Mouse (Mus musculus) skeletal muscle tissue, adult 2 months (tissue): ENCODE results near the gene Taar8a.
"Not testable (repeated sequence)": the region's sequence is repeated elsewhere in the genome, so short reads cannot be mapped to it uniquely, and the experiment has no call there.

Experiments used
- DNase-seq: peaks from one replicate; pipeline ENCODE4 v3.0.0-alpha.2; 2012; ENCODE audit warnings: low read depth, low spot score

Gene Taar8a

DNA sequence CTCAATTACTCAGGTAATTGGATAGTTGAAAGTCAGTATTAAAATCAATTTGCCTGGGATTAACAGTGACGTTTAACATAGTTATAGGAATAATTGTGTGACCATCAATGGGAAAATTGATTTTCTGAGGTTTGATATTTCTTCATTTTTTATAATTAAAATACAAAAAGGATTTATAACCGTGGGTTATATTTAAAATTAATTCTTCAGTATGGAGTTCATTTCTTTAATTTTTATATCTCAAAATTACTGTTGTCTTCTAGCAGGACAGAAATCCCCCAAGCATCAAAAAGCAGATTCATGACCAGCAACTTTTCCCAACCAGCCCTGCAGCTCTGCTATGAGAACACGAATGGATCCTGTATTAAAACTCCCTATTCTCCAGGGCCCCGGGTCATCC is at the start of gene Taar8a:
Gene Taar8a, plus strand, starts transcription at position 301 of the 400 bp plus-strand sequence.
- DNase-seq = not testable (repeated sequence)

DNA sequence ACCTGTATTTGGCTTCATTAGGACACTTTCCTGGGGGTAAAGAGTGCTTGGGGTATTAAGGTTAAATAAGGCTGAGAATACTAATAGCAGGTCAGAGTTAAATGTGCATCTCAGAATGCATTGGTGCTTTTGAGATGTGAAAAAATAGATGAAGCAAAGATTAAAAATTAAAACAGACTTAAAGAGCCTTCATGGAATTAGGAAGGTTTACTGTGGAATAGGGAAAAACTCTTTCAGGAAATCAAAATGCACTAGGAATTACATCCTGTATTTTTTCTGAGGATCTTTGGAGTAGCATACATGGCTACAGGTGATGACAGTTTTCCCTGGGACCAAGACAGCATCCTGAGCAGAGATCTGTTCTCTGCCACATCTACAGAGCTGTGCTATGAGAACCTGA is 49.4 kb upstream of the Taar8a start, which contains the start of gene Taar7d:
Gene Taar7d, plus strand, starts transcription at position 301 of the 400 bp plus-strand sequence.
- no peak for DNase-seq

DNA sequence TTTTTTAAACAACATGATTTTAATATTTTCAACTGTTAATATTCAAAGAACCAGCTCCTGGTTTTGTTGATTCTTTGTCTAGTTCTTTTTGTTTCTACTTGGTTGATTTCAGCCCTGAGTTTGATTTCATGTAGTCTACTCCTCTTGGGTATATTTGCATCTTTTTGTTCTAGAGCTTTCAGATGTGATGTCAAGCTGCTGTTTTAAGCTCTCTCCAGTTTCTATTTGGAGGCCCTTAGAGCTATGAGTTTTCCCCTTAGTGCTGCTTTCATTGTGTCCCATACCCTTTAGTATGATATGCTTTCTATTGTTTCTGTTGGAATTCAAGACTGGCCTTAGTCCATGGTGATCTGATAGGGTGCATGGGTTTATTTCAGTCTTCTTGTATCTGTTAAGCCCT is 45.0 kb upstream of the Taar8a start:
- DNase-seq = no peak

DNA sequence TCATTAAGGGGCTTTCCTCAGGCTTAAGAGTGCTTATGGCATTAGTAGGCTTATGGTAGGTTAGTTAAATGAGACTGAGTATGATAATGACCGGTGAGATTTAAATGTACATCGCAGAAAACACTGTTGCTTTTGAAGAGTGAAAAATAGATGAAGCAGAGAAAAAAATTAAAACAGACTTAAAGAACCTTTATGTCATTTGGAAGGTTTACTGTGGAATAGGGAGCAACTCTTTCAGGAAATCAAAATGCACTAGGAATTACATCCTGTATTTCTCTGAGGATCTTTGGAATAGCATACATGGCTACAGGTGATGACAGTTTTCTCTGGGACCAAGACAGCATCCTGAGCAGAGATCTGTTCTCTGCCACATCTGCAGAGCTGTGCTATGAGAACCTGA is 39.0 kb upstream of the Taar8a start, which contains the start of gene Taar7e:
Gene Taar7e, plus strand, starts transcription at position 301 of the 400 bp plus-strand sequence.
- no peak for DNase-seq

DNA sequence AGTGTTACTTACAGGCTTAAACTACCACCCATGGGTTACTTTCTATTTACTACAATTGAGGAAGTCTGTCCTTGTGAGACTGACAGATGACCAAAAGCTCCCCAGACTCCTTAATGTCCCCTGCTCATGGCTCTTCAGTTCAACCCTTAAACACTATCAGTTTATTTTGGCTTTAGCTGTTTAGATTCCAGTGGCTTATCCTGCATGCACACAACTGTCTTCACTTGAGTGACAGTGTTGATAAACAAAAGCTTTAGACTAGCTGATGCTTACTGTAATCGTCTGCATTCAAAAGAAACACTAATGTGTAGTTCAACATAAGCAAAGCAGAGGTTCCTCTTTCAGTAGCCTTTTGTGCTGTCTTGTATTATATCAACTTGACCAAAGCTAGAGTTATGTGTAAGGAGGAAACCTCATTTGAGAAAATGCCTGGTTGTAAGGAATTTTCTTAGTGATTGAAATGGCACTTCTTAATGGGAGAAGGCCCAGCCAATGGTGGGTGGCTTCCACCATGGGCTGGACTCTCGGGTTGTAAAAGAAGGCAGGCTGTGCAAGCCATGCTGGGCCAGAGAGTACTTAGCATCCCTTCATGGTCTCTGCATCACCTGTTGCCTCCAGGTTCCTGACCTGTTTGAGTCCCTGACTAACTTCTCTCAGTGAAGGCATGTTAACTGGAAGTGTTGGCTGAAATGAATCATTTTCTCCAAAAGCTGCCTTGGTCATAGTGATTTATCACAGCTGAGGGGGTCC is 36.0 kb upstream of the Taar8a start:
- DNase-seq = no peak

DNA sequence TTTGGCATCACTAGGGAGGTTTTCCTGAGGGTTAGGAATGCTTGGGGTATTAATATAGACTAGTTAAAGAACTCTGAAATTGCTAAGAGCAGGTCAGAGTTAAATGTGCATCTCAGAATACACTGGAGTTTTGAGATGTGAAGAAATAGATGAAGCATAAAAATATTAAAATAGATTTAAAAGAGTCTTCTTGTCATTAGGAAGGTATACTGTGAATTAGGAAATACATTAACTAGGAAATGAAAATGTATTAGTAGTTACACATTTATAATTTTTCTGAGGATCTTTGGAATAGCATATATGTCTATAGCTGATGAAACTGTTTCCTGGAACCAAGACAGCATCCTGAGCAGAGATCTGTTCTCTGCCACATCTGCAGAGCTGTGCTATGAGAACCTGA is 27.1 kb upstream of the Taar8a start, which contains the start of gene Taar7f:
Gene Taar7f, plus strand, starts transcription at position 301 of the 400 bp plus-strand sequence.
- DNase-seq = no peak

DNA sequence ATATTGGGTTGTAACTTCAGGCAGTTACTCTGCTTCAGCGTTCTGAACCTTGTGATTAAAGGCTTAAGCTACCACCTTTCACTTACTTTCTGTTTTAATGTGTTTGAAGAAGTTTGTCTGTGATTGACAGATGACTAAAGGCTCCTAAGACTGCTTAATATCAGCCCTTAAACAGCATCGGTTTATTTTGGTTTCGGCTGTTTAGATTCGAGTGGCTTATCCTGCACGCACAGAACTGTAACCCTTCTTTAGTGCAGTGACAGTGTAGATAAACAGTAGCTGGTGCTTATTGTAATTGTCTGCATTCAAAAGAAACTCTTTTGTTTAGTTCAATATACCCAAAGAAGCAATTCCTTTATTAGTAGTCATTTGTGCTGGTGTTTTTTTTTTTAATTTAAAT is 24.3 kb upstream of the Taar8a start:
- no peak for DNase-seq

DNA sequence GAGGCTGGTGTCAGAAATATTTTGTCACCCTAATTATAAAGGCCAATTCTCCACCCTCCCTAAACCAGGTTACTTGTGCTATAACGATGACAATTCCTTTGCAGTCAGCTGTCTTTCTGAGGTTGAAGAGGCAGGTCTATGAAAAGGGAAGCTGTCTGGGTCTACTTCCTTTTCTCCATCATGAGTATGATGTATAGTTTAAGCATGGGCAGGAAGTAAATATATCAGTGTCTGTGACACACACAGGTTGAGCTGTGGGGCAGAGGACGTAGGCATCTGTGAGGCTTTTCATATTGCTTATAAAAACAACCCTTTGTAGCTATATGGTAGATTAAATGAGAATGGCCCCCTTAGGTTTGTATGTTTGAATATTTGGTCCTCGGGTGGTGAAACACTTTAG is 17.3 kb upstream of the Taar8a start:
- DNase-seq = no peak

DNA sequence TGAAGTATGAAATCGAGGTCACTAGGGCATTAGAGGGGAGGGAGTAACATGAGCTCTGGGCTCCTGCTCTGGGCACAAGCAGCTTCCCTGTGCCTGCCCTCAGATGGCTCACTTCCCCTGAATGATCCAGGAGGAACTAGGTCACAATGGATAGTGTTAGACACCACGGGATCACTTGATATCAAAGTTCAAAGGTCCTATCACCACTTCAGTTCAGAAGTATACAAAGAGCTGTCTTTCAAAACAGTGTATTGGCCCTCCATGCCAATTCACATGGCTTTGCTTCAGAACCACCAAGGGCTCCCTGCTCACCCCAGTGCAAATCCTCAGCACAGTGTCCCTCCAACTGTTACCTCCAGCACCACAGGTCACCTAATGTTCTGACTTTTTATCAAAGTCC is 1.5 kb upstream of the Taar8a start:
- not testable (repeated sequence) for DNase-seq

DNA sequence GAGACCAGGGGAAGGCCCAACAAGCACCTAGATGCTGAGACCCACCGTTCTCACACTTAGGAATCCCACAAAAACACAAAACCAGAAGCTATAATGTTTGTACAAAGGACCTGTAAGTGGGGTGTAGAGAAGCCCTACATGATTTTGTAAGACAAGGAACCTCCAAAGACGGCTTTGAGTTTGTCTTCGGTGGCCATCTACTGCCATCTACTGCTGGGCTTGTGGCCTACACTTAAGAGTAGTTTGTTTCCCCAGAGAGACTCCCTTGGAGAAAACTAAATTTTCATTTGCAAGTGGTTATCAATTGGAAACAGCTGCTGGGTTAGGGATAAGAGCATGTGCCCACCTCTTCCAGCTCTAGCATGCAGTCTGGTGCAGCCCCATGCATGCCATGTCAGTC is 3.9 kb downstream of the Taar8a start:
- peak; percentile 10 for DNase-seq

DNA sequence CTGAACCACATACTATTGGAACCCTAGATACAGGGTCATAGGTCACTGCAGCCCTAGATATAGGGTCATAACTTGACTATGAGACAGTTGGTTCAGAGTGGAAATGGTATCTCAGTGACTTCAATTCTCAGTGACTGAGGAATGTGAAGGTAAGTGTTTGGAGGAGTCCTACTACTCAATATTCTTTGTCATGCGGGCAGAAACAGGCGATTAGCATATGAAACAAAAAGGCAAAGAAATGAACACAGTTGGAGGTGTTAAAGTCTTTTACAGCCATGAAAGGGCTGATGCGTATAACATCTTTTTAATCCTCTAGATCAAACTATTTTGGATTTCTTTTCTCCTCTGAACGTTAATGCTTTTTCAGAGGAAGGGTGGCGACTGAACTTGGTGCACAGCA is 9.6 kb downstream of the Taar8a start:
- no peak for DNase-seq

DNA sequence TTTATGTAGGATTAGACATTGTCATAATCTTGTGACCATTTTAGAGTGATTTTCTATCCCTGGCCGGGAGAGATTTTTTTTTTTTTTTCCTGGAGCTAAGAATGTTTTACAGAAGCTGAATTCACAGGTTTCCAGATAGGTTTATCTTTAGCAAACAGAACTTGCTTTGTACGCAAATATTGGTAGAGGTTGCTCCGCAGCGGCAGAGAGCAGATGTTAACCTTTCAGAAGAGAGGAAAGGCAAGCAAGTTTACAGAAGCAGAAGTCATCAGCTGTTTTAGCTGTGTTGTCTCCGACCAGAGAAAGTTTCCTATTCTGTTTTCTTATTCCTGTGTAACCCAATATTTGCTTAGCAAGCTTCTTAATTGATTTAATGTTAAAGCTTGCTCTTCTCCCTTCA is 10.3 kb downstream of the Taar8a start:
- DNase-seq = no peak

DNA sequence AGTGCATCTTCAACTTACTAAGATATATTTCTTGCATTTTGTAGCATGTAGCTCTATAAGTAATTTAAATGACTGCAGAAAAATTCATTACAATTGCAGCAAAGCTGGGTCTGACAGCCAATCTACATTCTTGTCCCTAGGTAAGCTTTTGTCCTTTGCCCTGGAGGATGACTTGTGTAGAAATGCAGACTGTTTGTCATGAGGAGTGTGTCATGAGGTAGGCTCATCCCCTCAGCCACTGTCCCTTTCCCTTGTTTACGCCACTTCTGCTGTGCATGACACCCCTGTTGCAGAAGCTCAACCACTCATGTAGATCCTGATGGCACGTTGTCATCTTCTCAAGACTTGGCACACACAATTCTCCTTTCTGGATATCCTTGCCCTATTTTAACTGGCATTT is 10.9 kb downstream of the Taar8a start:
- no peak for DNase-seq

DNA sequence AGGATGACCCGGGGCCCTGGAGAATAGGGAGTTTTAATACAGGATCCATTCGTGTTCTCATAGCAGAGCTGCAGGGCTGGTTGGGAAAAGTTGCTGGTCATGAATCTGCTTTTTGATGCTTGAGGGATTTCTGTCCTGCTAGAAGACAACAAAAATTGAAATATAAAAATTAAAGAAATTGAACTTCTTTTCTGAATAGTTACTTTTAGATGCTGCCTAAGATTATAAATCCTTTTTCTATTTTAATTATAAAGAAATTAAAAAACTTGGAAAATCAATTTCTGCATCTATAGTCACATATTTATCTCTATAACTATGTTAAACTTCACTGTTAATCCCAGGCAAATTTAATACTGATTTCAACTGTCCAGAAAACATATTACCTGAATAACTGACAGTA is 15.9 kb downstream of the Taar8a start, which contains the start of gene Taar8b:
Gene Taar8b, minus strand, starts transcription at position 101 of the 400 bp plus-strand sequence.
- no peak for DNase-seq

DNA sequence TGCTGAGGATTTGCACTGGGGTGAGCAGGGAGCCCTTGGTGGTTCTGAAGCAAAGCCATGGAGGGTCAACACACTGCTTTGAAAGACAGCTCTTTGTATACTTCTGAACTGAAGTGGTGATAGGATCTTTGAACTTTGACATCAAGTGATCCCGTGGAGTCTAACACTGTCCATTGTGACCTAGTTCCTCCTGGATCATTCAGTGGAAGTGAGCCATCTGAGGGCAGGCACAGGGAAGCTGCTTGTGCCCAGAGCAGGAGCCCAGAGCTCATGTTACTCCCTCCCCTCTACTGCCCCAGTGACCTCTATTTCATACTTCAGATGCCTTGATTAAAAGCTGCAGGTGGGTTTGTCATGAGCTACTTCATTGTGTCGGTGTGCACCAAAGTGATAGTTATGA is 20.7 kb downstream of the Taar8a start:
- not testable (repeated sequence) for DNase-seq

DNA sequence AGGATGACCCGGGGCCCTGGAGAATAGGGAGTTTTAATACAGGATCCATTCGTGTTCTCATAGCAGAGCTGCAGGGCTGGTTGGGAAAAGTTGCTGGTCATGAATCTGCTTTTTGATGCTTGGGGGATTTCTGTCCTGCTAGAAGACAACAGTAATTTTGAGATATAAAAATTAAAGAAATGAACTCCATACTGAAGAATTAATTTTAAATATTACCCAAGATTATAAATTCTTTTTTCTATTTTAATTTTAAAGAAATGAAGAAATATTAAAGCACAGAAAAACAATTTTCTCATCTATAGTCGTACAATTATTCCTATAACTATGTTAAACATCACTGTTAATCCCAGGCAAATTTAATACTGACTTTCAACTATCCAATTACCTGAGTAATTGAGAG is 25.5 kb downstream of the Taar8a start, which contains the start of gene Taar8c:
Gene Taar8c, minus strand, starts transcription at position 101 of the 400 bp plus-strand sequence.
- not testable (repeated sequence) for DNase-seq

DNA sequence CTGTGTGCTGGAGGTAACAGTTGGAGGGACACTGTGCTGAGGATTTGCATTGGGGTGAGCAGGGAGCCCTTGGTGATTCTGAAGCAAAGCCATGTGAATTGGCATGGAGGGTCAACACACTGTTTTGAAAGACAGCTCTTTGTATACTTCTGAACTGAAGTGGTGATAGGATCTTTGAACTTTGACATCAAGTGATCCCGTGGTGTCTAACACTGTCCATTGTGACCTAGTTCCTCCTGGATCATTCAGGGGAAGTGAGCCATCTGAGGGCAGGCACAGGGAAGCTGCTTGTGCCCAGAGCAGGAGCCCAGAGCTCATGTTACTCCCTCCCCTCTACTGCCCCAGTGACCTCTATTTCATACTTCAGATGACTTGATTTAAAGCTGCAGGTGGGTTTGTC is 27.0 kb downstream of the Taar8a start:
- not testable (repeated sequence) for DNase-seq

DNA sequence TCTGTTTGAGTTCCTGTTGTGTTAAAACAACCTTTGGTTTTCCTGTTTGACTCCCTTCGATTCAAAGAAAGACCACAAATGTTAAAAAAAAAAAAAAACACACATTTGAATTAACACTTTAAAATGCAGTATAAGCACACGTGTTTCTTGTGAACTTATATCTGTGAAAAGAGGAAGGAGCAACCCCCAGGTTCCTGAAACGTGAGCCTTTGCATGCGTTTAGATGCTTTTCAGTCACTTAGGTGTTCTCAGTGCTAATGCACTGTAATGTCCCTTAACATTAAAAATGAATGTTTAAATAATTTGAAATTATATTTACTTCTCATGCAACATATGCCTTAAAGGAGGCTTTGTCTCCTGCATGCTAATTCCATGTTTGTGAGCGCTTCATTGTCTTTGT is 31.4 kb downstream of the Taar8a start:
- DNase-seq = no peak

DNA sequence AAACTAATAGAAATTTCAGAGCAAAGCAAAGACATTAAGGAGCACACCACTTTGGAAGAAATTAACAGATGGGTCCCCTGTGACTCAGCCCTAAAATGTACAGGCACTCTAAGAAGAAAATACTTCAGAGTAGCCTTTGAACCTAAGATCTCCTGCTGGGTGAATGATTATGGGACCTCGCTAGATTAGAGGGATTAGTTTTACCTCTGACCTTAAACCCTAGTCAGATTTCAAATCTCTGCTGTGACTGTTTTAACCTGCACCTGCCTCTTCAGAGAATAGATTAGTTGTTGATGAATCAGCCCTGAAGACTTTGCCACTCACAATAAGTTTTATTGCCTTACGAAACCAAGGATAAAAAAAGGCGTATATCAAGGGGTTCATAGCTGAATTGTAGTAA is 31.9 kb downstream of the Taar8a start:
- no peak for DNase-seq

DNA sequence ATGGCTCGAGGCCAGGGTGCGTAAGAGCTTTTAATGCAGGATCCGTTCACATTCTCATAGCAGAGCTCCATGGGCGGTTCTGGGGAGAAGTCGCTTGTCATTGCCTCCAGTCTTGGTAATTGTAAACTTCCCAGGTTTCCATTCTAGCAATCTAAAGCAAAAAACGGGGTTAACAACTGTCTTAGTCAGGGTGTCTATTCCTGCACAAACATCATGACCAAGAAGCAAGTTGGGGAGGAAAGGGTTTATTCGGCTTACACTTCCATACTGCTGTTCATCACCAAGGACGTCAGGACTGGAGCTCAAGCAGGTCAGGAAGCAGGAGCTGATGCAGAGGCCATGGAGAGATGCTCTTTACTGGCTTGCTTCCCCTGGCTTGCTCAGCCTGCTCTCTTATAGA is 33.1 kb downstream of the Taar8a start, which contains the start of gene Taar9:
Gene Taar9, minus strand, starts transcription at position 101 of the 400 bp plus-strand sequence.
- not testable (repeated sequence) for DNase-seq

DNA sequence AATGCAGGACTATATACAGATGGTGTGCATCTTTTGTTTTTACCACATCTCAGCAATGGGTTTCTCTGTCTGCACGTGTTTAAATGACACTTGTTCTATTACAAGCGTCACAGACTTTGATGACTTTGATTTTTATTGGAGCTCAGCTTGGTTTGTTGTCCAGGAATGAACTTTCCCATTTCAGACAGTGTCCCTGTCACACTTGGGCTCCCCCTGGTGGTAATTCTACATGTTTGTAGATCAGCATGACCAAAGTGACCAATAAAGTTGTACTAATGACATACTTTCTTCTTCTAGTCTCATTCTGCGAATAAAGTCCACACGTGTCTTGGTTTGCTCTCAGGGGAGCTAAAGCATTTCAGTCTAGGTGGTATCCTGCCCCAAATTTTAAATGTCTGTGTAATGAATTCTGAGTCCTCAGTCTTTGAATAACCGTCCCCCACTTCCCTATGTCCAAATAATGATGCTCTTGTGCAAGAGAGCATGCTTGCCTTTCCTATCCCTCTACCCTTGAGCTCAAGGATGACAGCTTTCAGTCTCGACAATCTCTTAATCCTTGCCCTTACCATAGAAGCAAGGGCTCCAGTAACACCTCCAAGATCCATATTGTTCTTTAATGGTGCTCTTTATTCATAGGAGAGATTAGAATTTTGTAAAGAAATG is 34.9 kb downstream of the Taar8a start:
- DNase-seq = peak; percentile 12
